20 mouse cellular contexts compared by ENCODE assay signal in the genomic region with DNA sequence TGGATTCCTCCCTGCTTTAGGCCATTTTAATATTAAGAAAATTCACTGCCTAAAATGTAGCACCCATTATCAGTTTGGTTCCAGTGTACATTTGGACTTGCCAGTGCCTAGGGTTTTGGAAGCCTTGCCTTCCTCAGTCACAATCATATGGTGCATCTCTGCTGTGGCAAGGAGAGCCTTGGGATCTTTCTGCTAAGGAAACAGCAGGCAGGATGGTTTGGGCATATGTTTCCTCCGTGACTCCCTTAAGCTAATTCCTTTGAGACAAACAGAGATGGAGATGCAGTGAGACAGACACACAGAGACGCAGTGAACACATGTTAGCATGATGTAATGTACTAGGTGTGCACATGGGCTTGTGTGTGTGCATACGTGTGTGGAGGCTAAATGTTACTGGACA. TPM values are rescaled to one million over a fixed set of nuclear protein-coding genes. Genes with fewer than 3 reads are reported as not detected.
A peak's percentile ranks its signal among the peaks of the same experiment; 100 is the strongest.
DNase-seq lines count a peak whose midpoint lies in the region; ATAC-seq and TF ChIP-seq lines count a peak whose summit lies in the region.
"Had no signal": no experiment of that assay in that cellular context is flagged by ENCODE, and none has a peak within 500 bp of the region (broad histone marks: within the 10 kb centered on the region; RNA-seq: fewer than 3 reads in every experiment).

No protein-coding gene starts in this region.

- no peak overlapping the region for H3K4me3 ChIP-seq in forebrain, postnatal 0 days (ENCODE audit: low read depth, low read length)
- H3K4me3 ChIP-seq in forebrain, embryonic 11.5 days (ENCODE audit: low read depth, low read length): no peak overlapping the region
- H3K4me3 ChIP-seq in kidney, embryonic 15.5 days (replicated peaks): no peak overlapping the region
- H3K4me3 ChIP-seq: embryonic facial prominence, embryonic 12.5 days; heart, adult 2 months; heart, embryonic 15.5 days; hindbrain, embryonic 13.5 days had no signal

- no peak for DNase-seq in forebrain, postnatal 0 days
- DNase-seq in forebrain, embryonic 11.5 days (ENCODE audit: low spot score): no peak
- DNase-seq in brain, adult 2 months (ENCODE audit: low read depth, low spot score): peak; percentile 61
- peak; percentile 33 for DNase-seq in brain, embryonic 14.5 days (ENCODE audit: low read depth)
- DNase-seq in layer of hippocampus, adult 9-11 months: peak; percentile 64
- no peak for DNase-seq in testis, postnatal 14 days (ENCODE audit: low spot score)
- DNase-seq: adrenal gland, adult 2 months; adrenal gland, postnatal 25 days; cerebellum, adult 11-12 months; cerebellum, adult 9-10 months; cerebellum, postnatal 25 days; gastrocnemius, postnatal 14 days; heart, adult 2 months; heart, postnatal 14 days had no signal

- no peaks in the 10 kb centered on the region for H3K27me3 ChIP-seq in forebrain, postnatal 0 days (ENCODE audit: insufficient read depth, low read length)
- H3K27me3 ChIP-seq in forebrain, embryonic 11.5 days (ENCODE audit: control insufficient read depth, insufficient read depth, low read length): no peaks in the 10 kb centered on the region
- no peaks in the 10 kb centered on the region for H3K27me3 ChIP-seq in kidney, embryonic 15.5 days
- H3K27me3 ChIP-seq: embryonic facial prominence, embryonic 12.5 days; heart, embryonic 15.5 days; hindbrain, embryonic 13.5 days had no signal

- no peaks in the 10 kb centered on the region for H3K9me3 ChIP-seq in forebrain, postnatal 0 days (ENCODE audit: low read length)
- no peaks in the 10 kb centered on the region for H3K9me3 ChIP-seq in forebrain, embryonic 11.5 days (ENCODE audit: control insufficient read depth, low read length)
- no peaks in the 10 kb centered on the region for H3K9me3 ChIP-seq in kidney, embryonic 15.5 days (replicated peaks)
- H3K9me3 ChIP-seq: embryonic facial prominence, embryonic 12.5 days; heart, embryonic 15.5 days; hindbrain, embryonic 13.5 days had no signal

- peak overlapping the region; percentile 21; the same call in 1 of the 2 replicates for H3K27ac ChIP-seq in forebrain, postnatal 0 days (ENCODE audit: low read depth, low read length)
- no peak overlapping the region for H3K27ac ChIP-seq in forebrain, embryonic 11.5 days (ENCODE audit: low read depth, low read length)
- H3K27ac ChIP-seq in kidney, embryonic 15.5 days: no peak overlapping the region
- H3K27ac ChIP-seq: embryonic facial prominence, embryonic 12.5 days; heart, adult 2 months; heart, embryonic 15.5 days; hindbrain, embryonic 13.5 days; hindbrain, postnatal 0 days had no signal

- no peak overlapping the region for H3K9ac ChIP-seq in forebrain, postnatal 0 days
- no peak overlapping the region for H3K9ac ChIP-seq in forebrain, embryonic 11.5 days (ENCODE audit: low read length)
- H3K9ac ChIP-seq in kidney, embryonic 15.5 days: no peak overlapping the region
- H3K9ac ChIP-seq: embryonic facial prominence, embryonic 12.5 days; heart, embryonic 15.5 days; hindbrain, embryonic 13.5 days had no signal

- no peaks in the 10 kb centered on the region; the same call in 1 of the 2 replicates for H3K36me3 ChIP-seq in forebrain, postnatal 0 days (ENCODE audit: insufficient read depth)
- H3K36me3 ChIP-seq in forebrain, embryonic 11.5 days (ENCODE audit: control insufficient read depth, insufficient read depth, low read length): no peaks in the 10 kb centered on the region
- no peaks in the 10 kb centered on the region for H3K36me3 ChIP-seq in kidney, embryonic 15.5 days
- H3K36me3 ChIP-seq: embryonic facial prominence, embryonic 12.5 days; heart, embryonic 15.5 days; hindbrain, embryonic 13.5 days had no signal

- TF ChIP-seq POLR2A in brain, embryonic 14.5 days (IDR thresholded peaks at IDR 0.05; ENCODE audit: borderline replicate concordance, extremely low read depth, insufficient read depth, insufficient read length, poor library complexity, severe bottlenecking): no peak

- 69% methylated on average over 3 of the region's 3 CpGs for WGBS in forebrain, postnatal 0 days
- 88% methylated on average over 3 of the region's 3 CpGs for WGBS in forebrain, embryonic 11.5 days
- WGBS in kidney, embryonic 15.5 days: 90% methylated on average over 3 of the region's 3 CpGs

- peak; percentile 57; the same call in 1 of the 2 replicates for ATAC-seq in forebrain, postnatal 0 days
- no peak for ATAC-seq in forebrain, embryonic 11.5 days (replicated peaks; ENCODE audit: low FRiP score)
- ATAC-seq in kidney, embryonic 15.5 days (replicated peaks; ENCODE audit: low FRiP score): no peak
- ATAC-seq: hindbrain, postnatal 0 days had no signal

- H3K4me2 ChIP-seq in forebrain, postnatal 0 days (ENCODE audit: low read depth): no peak overlapping the region
- no peak overlapping the region for H3K4me2 ChIP-seq in forebrain, embryonic 11.5 days (ENCODE audit: low read depth, low read length, severe bottlenecking)
- H3K4me2 ChIP-seq in kidney, embryonic 15.5 days: no peak overlapping the region
- H3K4me2 ChIP-seq: embryonic facial prominence, embryonic 12.5 days; heart, embryonic 11.5 days; heart, embryonic 15.5 days; hindbrain, embryonic 13.5 days had no signal

- no peaks in the 10 kb centered on the region for H3K4me1 ChIP-seq in forebrain, postnatal 0 days (ENCODE audit: insufficient read depth)
- H3K4me1 ChIP-seq in forebrain, embryonic 11.5 days (replicated peaks; ENCODE audit: control insufficient read depth, insufficient read depth, low read length): no peaks in the 10 kb centered on the region
- no peaks in the 10 kb centered on the region for H3K4me1 ChIP-seq in kidney, embryonic 15.5 days
- H3K4me1 ChIP-seq: embryonic facial prominence, embryonic 12.5 days; heart, embryonic 15.5 days; hindbrain, embryonic 13.5 days had no signal

- TF ChIP-seq CTCF in forebrain, postnatal 0 days (IDR thresholded peaks at IDR 0.05; ENCODE audit: low read depth): no peak
- TF ChIP-seq CTCF in brain, embryonic 14.5 days (IDR thresholded peaks at IDR 0.05; ENCODE audit: borderline replicate concordance, extremely low read depth, insufficient read depth, insufficient read length): no peak

RNA-seq across cellular contexts. Expression of a gene that starts 7.8 kb away (rescaled TPM):
- 132 and 172 TPM in 2 replicates for total RNA-seq in forebrain, postnatal 0 days (2014; rRNA removed)
- polyA plus RNA-seq in forebrain, postnatal 0 days (2015; fragmentation: Nextera tagmentation; extraction: Ambion mirVana): 134 and 193 TPM in 2 replicates
- polyA plus RNA-seq in forebrain, embryonic 11.5 days (2014; fragmentation: Nextera tagmentation; extraction: Ambion mirVana): 1.6 and 2.0 TPM in 2 replicates
- 19.3 and 35.9 TPM in 2 replicates for polyA plus RNA-seq in brain, embryonic 14.5 days (2012; rRNA removed)
- 3.7 and 4.1 TPM in 2 replicates for polyA plus RNA-seq in kidney, embryonic 15.5 days (2015; fragmentation: Nextera tagmentation; extraction: Ambion mirVana)

Comparison
In these comparisons a context has a peak if more than half of its experiments do, and no peak if none do; other contexts are left out.
1. DNase-seq: peak in brain, adult 2 months (single experiment), brain, embryonic 14.5 days (single experiment) and layer of hippocampus, adult 9-11 months (single experiment); none in forebrain, postnatal 0 days (single experiment), forebrain, embryonic 11.5 days (single experiment) and testis, postnatal 14 days (single experiment).